Mouse (Mus musculus) B cell, adult 2 months (primary cell): ENCODE measurements around the gene Adck1.
"Not testable (repeated sequence)": the region's sequence is repeated elsewhere in the genome, so short reads cannot be mapped to it uniquely, and the experiment has no call there.

Experiments used
- DNase-seq, 2 experiments: peaks; one replicate each; pipeline ENCODE4 v3.0.0; 2022

Adck1 gene

GRCm38 (mm10) chr12:88360441-88361119 is at the start of gene Adck1:
TSS of gene Adck1 (plus strand) at chr12:88360554.
- peak; percentile 89 to 90 for DNase-seq

- no peak for DNase-seq
These were observed 45.8 kb upstream of the Adck1 start for GRCm38 (mm10) chr12:88314556-88314955.

GRCm38 (mm10) chr12:88323926-88324325 is 36.4 kb upstream of the Adck1 start, which contains the start of gene Gm5039:
TSS of gene Gm5039 (minus strand) at chr12:88324026.
- DNase-seq: not testable (repeated sequence)

DNA sequence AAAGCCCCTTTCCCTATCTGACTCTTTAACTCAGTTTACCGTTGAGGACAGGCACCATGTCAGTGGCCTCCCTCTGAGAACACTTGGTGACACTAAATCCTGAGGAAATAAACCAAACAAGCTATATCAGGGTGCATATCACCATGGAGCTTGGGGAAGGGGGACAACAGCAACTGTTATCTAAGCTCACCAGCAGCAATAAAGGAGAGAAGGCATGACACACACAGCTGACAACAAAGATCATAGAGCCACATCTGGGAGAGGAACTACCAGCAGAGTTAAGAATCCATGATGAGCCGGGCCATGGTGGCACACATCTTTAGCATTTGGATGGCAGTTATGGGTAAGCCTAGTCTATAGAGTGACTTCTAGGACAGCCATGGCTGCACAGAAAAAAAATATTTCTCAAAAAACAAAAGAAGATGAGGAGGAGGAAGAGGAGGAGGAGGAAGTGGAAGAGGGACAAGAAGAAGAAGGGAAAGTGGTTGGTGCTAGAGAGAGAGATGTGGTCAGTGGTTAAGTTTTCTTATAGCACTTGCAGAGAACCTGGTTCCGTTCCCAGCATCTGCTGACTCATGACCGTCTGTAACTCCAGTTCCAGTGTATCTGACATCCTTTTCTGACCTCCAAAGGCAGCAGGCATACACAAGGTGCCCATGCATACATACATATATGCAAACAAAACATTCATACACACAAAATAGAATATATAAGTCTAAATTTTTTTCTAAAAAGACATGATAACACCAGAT is 23.5 kb upstream of the Adck1 start:
- not testable (repeated sequence) for DNase-seq

- not testable (repeated sequence) for DNase-seq
These were observed 19.1 kb upstream of the Adck1 start for GRCm38 (mm10) chr12:88341286-88341685.

- DNase-seq: no peak
These were observed 6.1 kb upstream of the Adck1 start for GRCm38 (mm10) chr12:88354182-88354702.

DNA sequence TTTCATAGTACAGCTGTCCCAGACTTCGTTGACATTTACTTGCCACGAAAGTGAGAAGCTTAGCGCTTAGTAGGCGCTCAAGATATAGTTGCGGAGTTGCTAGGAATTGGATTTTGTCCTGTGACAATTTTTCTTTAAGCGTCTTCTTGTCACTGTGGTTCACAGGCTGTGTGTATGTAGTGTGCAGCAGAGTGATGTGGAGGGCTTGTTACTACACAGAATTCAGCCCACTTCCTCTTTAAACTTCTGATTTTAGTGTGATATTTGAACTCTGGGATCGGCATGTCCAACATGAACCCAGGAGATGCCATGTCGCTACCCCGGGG is 729 bp downstream of the Adck1 start:
- peak in 1 of 2 experiments; percentile 10 for DNase-seq

- DNase-seq: no peak
These were observed 7.3 kb downstream of the Adck1 start for GRCm38 (mm10) chr12:88367673-88368072.

GRCm38 (mm10) chr12:88368618-88369017 is 8.3 kb downstream of the Adck1 start:
- DNase-seq: no peak

DNA sequence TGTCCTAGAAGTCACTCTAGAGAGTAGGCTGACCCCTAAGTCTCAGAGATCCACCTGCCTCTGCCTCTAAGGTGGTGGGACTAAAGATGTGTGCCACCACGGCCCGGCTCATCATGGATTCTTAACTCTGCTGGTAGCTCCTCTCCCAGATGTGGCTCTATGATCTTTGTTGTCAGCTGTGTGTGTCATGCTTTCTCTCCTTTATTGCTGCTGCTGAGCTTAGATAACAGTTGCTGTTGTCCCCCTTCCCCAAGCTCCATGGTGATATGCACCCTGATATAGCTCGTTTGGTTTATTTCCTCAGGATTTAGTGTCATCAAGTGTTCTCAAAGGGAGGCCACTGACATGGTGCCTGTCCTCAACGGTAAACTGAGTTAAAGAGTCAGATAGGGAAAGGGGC is 9.3 kb downstream of the Adck1 start:
- not testable (repeated sequence) for DNase-seq

DNA sequence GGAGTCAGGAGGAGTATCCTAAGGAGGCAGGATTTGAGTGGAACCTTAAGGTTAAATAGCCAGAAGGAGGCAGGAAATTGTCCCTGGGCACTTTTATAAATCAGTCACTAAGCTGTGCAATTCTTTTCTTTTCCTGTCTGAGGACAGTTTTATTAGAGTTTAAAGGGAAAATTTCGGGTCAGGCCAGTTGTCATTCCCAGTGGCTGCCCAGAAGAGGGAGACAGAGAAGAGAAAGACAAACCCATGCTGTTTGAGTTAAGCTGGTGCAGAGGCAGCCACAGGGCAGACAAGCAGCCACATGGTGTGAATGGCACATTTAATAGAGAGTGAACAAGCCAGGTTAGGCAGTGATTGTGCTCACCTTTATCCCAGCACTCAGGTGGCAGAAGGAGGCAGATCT is 10.0 kb downstream of the Adck1 start:
- DNase-seq: not testable (repeated sequence)

DNA sequence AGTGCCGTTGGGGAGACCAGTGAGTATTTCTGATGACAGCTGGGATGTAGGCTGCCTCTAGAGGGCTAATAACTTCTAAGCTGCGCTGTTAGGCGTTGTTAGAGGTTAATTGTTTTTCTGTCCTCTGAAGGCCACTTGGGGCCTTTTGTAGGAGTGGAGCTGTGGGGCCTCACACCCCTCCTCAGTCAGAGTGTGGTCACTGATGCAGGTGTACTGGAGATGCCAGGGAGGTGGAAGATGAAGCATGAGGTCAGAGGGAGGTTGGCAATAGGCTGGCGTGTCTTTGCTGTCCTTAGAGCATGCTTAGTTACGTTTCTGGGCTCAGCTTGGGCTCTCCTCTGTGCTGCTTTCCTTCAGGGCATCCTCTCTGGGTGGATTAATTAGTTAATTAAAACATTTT is 11.7 kb downstream of the Adck1 start:
- no peak for DNase-seq

DNA sequence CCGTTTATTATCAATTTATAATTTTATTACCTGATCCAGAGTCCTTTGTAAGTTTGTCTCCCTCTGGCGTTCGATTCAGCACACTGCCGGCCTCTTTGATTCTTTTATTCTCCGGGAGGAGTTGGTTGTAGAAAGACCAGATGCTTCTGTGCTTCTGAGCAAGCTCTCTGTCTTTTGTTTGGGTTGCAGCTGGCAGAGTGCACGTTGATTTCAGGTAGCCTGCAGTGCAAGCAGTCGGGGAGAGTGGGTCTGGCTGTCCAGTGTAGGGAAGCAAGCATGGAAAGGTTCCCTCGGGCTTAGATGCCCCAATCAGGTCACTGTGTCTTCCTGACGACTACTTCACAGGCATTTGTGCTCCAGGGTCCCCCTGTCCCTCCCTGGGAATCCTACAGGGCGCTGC is 16.5 kb downstream of the Adck1 start:
- peak in 1 of 2 experiments; percentile 4 for DNase-seq

DNA sequence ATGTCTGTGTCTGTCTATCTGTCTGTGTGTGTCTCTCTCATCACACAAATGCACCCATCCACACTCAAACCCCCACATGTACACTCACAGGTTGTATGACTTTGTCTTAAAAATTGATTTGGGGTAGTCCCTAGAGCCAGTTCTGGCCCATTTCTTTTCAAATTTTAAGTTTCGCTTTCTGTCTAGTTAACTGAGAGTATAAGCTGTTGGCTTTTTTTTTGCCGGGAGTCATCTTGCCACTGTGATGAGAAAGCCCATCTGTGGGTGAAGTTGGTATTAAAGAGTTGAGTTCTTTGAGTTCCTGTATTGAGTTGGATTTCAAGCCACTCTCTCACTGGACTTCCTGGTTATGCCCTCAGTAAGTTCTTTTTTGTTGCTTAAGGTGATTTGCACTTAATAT is 17.9 kb downstream of the Adck1 start:
- no peak for DNase-seq

DNA sequence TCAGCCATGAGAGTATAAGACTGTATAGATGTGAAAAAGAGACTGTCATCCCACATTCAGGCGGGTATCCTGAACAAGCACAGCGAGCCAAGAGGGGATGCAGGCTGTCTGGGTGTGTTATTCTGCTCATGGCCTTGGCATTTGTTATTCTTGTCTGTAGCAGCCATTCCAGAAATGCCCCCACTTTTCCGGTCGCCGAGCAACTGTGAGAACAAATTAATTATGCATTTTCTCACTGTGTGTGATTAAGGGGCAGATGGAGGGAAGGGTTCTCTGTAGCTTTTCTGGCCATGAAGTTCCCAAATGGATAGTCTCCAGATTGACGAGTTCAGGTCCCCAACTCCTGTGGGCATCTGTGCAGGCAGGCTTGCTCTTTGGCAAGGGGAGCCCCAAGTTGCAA is 28.5 kb downstream of the Adck1 start:
- DNase-seq: no peak

GRCm38 (mm10) chr12:88398658-88399057 is 38.3 kb downstream of the Adck1 start:
- DNase-seq: no peak

GRCm38 (mm10) chr12:88403541-88403940 is 43.2 kb downstream of the Adck1 start:
- DNase-seq: no peak

DNA sequence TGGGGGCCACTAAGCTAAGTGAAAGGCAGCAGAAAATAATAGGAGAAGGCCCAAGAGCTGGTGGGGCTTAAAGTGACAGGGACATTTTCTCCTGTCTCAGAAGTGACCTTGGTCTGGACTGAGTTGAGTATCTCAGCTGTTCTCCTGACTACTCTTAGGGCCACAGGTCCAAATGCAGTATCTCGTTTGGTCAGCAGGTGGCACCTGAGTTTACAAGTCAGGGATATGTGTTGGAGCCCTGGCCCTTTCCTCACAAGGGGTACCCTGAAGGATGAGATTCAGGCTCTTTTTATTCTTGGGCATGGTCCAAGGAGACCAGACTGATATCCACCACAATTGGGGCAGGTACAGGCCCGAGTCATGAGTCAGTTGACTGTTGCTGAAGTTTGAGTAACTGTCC is 44.8 kb downstream of the Adck1 start:
- peak; percentile 26 to 29 for DNase-seq

- no peak for DNase-seq
These were observed 47.6 kb downstream of the Adck1 start for GRCm38 (mm10) chr12:88407996-88408322.

DNA sequence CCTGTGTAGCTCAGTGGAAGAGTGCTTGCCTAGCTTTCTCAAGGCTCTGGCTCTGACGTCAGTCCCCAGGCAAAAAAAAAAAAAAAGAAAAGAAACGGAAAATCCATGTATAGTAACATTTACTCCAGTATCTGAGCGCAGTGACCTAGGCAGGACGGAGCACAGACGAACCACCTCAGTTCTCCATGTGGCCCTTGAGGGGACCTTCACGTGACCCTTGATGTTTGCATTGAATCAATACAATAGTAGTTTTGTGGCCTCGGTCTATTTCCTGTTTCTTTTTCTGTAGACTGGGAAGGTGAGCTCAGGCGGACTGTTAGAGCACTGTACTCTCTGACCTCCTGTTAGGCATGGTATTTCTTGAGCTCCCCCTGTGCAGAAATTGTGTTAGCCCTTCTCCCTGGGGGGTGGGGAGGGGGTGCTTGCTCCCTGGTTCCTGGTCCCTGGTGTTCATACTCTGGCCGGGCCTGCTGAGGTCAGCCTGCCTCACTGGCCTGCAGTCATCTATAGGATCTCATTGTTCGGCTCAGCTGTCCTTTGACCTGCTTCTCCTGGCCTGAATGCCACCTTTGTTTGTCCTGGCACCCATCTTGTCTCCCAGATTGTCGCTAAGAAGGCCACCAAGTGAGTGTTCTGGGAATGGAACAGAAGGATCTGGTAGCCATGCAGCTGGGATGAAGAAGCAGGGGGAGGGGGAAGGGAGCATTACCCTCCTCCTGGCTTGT is 48.1 kb downstream of the Adck1 start:
- no peak for DNase-seq

DNA sequence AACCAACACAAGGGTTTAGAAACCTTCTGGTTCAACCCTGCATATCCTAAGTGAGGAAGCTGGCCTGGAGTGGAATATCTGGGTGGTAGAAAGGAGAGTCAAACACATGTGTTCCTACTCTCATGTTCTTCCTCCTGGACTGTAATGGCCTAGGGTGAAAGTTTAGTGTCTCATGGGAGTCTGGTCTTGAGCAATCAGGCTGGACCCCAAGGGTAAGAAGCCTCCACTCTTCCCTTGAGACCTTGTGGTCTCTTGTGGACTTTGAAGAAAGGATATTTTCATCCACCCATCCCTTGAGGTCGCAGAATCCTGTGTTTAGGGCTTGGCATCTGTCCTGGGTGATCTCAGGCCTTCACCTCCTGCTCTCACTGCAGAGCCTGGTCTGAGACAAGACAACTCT is 52.9 kb downstream of the Adck1 start:
- no peak for DNase-seq

GRCm38 (mm10) chr12:88419912-88420621 is 59.7 kb downstream of the Adck1 start:
- DNase-seq: no peak

DNA sequence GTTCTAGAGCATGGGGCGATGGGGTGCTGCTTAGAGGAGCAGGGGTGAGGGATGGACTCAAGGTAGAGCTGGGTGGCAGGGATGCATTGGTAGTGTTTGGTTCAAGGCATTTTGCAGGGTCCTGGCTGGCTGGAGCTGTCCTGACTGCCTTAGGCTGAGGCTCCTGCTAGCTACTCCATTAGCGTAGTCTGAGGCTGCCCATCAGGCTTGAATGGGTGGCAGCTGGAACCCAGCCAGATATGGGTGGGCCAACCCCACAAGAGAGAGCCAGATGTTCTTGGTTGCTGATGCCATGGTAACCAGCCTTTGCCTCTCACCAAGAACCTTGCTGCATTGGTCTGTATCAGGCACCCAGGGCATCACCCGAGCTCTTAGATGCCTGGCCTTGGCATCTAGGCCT is 66.6 kb downstream of the Adck1 start:
- DNase-seq: no peak
